Mouse (Mus musculus): Measurements from ENCODE around the gene Gstm2. TPM values are rescaled to one million over a fixed set of nuclear protein-coding genes. Genes with fewer than 3 reads are reported as not detected.

Gene Gstm2
- total and polyA plus RNA-seq, 3 experiments = 0.13 to 0.53 TPM; not detected in 1

- dilution Hi-C loops (cut with MboI; ENCODE audit: extremely low pct_ligation_motif_present, extremely low pct_unique_long_range_greater_than_20kb, low sequenced_read_pairs) (no loop called here), in situ Hi-C loops (cut with MboI; ENCODE audit: low pct_ligation_motif_present, low pct_unique_long_range_greater_than_20kb, low sequenced_read_pairs) (no loop called here)
- Histone ChIP-seq H3K27me3 (replicated peaks) (no peaks in the 10 kb centered on the region), H3K36me3 (replicated peaks in 1 of 2; ENCODE audit: control insufficient read depth in 1 of 2, insufficient read depth in 1 of 2, low read length in 1 of 2) (no peaks in the 10 kb centered on the region), H3K4me3 (replicated peaks in 1 of 3; ENCODE audit: low read depth in 2 of 3, low read length in 2 of 3, poor library complexity in 1 of 3) (no peak overlapping the region), H3K4me1 (ENCODE audit: control insufficient read depth in 1 of 2, insufficient read depth in 2 of 2) (peaks cover 0 to 10% of the 10 kb centered on the region in 2 experiments; a peak in 2 of 4 replicates), H3K9ac (ENCODE audit: insufficient read depth, low read depth) (no peak overlapping the region), H3K9me3 (replicated peaks; ENCODE audit: low read length) (no peaks in the 10 kb centered on the region), H3K79me2 (replicated peaks; ENCODE audit: control insufficient read depth, extremely low read depth, insufficient read depth, poor library complexity, severe bottlenecking) (no peaks in the 10 kb centered on the region), H3K27ac (ENCODE audit: insufficient read depth, low read depth) (no peak overlapping the region), H3K4me2 (ENCODE audit: insufficient read depth, low read depth, poor library complexity, severe bottlenecking) (no peak overlapping the region)
- no peak for DNase-seq (ENCODE audit: extremely low read depth)
- TF ChIP-seq GABPA (IDR thresholded peaks at IDR 0.05; ENCODE audit: insufficient replicate concordance, low read depth, low read length) (no peak), CTCF (conservative IDR thresholded peaks at IDR 0.05 in 1 of 2, IDR thresholded peaks at IDR 0.05 in 1 of 2; ENCODE audit: low read depth in 2 of 2, low read length in 2 of 2) (no peak), POLR2AphosphoS2 (IDR thresholded peaks at IDR 0.05; ENCODE audit: low read depth, low read length) (no peak), EP300 (IDR thresholded peaks at IDR 0.05; ENCODE audit: low read length) (no peak), E2F4 (IDR thresholded peaks at IDR 0.05; ENCODE audit: insufficient replicate concordance, low read depth, low read length) (no peak), JUND (conservative IDR thresholded peaks at IDR 0.05; ENCODE audit: low read depth, low read length) (no peak), SIN3A (IDR thresholded peaks at IDR 0.05; ENCODE audit: low read length) (no peak), PAX5 (IDR thresholded peaks at IDR 0.05; ENCODE audit: low read length) (no peak), CHD1 (IDR thresholded peaks at IDR 0.05; ENCODE audit: low read depth, low read length) (no peak), MXI1 (IDR thresholded peaks at IDR 0.05; ENCODE audit: low read depth, low read length) (no peak), ELF1 (IDR thresholded peaks at IDR 0.05; ENCODE audit: low read depth, low read length) (no peak), RCOR1 (conservative IDR thresholded peaks at IDR 0.05; ENCODE audit: low read depth, low read length) (no peak), ZC3H11A (IDR thresholded peaks at IDR 0.05; ENCODE audit: low read depth, low read length) (no peak)
Observed at GRCm38 (mm10) chr3:107953906-107954305, 32.3 kb downstream of the Gstm2 start.

- Histone ChIP-seq H3K9me3 (replicated peaks; ENCODE audit: low read length) (no peaks in the 10 kb centered on the region), H3K36me3 (replicated peaks in 1 of 2; ENCODE audit: control insufficient read depth in 1 of 2, insufficient read depth in 1 of 2, low read length in 1 of 2) (no peaks in the 10 kb centered on the region), H3K9ac (ENCODE audit: insufficient read depth, low read depth) (no peak overlapping the region), H3K27ac (ENCODE audit: insufficient read depth, low read depth) (no peak overlapping the region), H3K4me2 (ENCODE audit: insufficient read depth, low read depth, poor library complexity, severe bottlenecking) (no peak overlapping the region), H3K4me3 (replicated peaks in 1 of 3; ENCODE audit: low read depth in 2 of 3, low read length in 2 of 3, poor library complexity in 1 of 3) (no peak overlapping the region), H3K79me2 (replicated peaks; ENCODE audit: control insufficient read depth, extremely low read depth, insufficient read depth, poor library complexity, severe bottlenecking) (no peaks in the 10 kb centered on the region), H3K27me3 (replicated peaks) (no peaks in the 10 kb centered on the region), H3K4me1 (ENCODE audit: control insufficient read depth in 1 of 2, insufficient read depth in 2 of 2) (peaks cover 0 to 10% of the 10 kb centered on the region in 2 experiments; a peak in 2 of 4 replicates)
- peak; percentile 45 for DNase-seq (ENCODE audit: extremely low read depth)
- TF ChIP-seq MYC (IDR thresholded peaks at IDR 0.05; ENCODE audit: low read depth, low read length) (0 out of 2 replicates have a peak, but pooled peaks have one; percentile 33), ZNF384 (IDR thresholded peaks at IDR 0.05; ENCODE audit: low read depth, low read length) (no peak), USF1 (IDR thresholded peaks at IDR 0.05; ENCODE audit: low read depth, low read length) (no peak), MAZ (IDR thresholded peaks at IDR 0.05; ENCODE audit: low read depth, low read length) (0 out of 2 replicates have a peak, but pooled peaks have one; percentile 28), SMC3 (IDR thresholded peaks at IDR 0.05; ENCODE audit: low read depth, low read length) (peak; percentile 47), BHLHE40 (IDR thresholded peaks at IDR 0.05; ENCODE audit: low read depth, low read length) (0 out of 2 replicates have a peak, but pooled peaks have one; percentile 17), CTCF (conservative IDR thresholded peaks at IDR 0.05 in 1 of 2, IDR thresholded peaks at IDR 0.05 in 1 of 2; ENCODE audit: low read depth in 2 of 2, low read length in 2 of 2) (peak; percentile 72 to 75), RAD21 (IDR thresholded peaks at IDR 0.05; ENCODE audit: low read depth, low read length) (peak; percentile 60), ELF1 (IDR thresholded peaks at IDR 0.05; ENCODE audit: low read depth, low read length) (0 out of 2 replicates have a peak, but pooled peaks have one; percentile 25)
- dilution Hi-C loops (cut with MboI; ENCODE audit: extremely low pct_ligation_motif_present, extremely low pct_unique_long_range_greater_than_20kb, low sequenced_read_pairs) (no loop called here), in situ Hi-C loops (cut with MboI; ENCODE audit: low pct_ligation_motif_present, low pct_unique_long_range_greater_than_20kb, low sequenced_read_pairs) (no loop called here)
Observed at GRCm38 (mm10) chr3:107953328-107953755, 32.9 kb downstream of the Gstm2 start.
